ENCODE assay signal across 25 mouse cellular contexts in the genomic region with DNA sequence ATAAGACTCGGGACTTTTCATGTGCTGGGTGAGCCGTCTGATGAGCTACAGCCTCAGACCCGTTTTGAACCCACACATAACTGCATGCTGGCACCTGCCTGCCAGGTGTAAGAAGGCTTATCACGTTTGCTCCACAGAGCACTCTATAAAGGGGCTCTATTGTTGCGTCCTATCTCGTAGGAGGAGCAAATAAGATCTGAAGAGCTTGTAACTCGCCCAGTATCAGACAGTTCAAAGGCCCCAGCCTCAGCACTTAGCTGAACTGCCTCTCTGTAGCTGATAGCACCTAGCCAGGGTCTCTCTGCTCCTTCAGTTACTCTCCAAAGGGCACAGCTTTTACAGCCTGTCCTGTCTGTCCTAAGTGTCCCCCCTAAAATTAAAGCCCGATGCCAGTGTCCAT. TPM values are rescaled to one million over a fixed set of nuclear protein-coding genes. Genes with fewer than 3 reads are reported as not detected.
"Had no signal": no experiment of that assay in that cellular context is flagged by ENCODE, and none has a peak within 500 bp of the region (broad histone marks: within the 10 kb centered on the region; RNA-seq: fewer than 3 reads in every experiment).

No protein-coding gene starts in this region.

- H3K4me1 ChIP-seq: neural tube, embryonic 12.5 days had no signal

- ATAC-seq: liver, postnatal 0 days; lung, postnatal 0 days; midbrain, embryonic 13.5 days; midbrain, embryonic 15.5 days had no signal

- H3K9me3 ChIP-seq: lung, embryonic 15.5 days; midbrain, embryonic 13.5 days; midbrain, embryonic 15.5 days; neural tube, embryonic 12.5 days had no signal

- H3K4me2 ChIP-seq: lung, embryonic 15.5 days; midbrain, embryonic 11.5 days; midbrain, embryonic 13.5 days; midbrain, embryonic 15.5 days; neural tube, embryonic 12.5 days had no signal

- H3K9ac ChIP-seq: liver, postnatal 0 days; lung, embryonic 15.5 days; midbrain, embryonic 13.5 days; midbrain, embryonic 15.5 days; neural tube, embryonic 12.5 days had no signal

- H3K4me3 ChIP-seq: lung, embryonic 15.5 days; megakaryocyte, embryonic 14.5 days; midbrain, embryonic 13.5 days; midbrain, embryonic 15.5 days; neural tube, embryonic 12.5 days had no signal

- DNase-seq: liver, postnatal 0 days; lung, adult 2 months; lung, postnatal 14 days; lung, postnatal 36 days; right cerebral cortex, postnatal 14 days; spleen, adult 18-20 months; thymus, adult 2 months; thymus, postnatal 25 days; thymus, postnatal 4 days had no signal

- H3K36me3 ChIP-seq: lung, embryonic 15.5 days; midbrain, embryonic 13.5 days; midbrain, embryonic 15.5 days; neural tube, embryonic 12.5 days had no signal

- H3K27ac ChIP-seq: lung, embryonic 15.5 days; macrophage; midbrain, embryonic 13.5 days; midbrain, embryonic 15.5 days; neural tube, embryonic 12.5 days had no signal

- H3K27me3 ChIP-seq: lung, embryonic 15.5 days; midbrain, embryonic 15.5 days; neural tube, embryonic 12.5 days had no signal

RNA-seq across cellular contexts. Expression of gene Hnf4a, which starts 23.8 kb away (rescaled TPM):
- total RNA-seq: midbrain, postnatal 0 days; monocyte, adult 5-6 weeks; neutrophil, adult 5-6 weeks had no signal
- polyA plus RNA-seq: macrophage; midbrain, embryonic 11.5 days; midbrain, embryonic 13.5 days; midbrain, embryonic 15.5 days; midbrain, postnatal 0 days; neural tube, embryonic 12.5 days; neural tube, embryonic 14.5 days had no signal

RNA-seq across cellular contexts. Expression of gene R3hdml, which starts 38.3 kb away (rescaled TPM):
- total RNA-seq: megakaryocyte progenitor cell, adult 5-6 weeks; monocyte, adult 5-6 weeks; neutrophil, adult 5-6 weeks had no signal
- polyA plus RNA-seq: liver, postnatal 0 days; lung, adult 2 months; macrophage; midbrain, embryonic 11.5 days; midbrain, embryonic 13.5 days; midbrain, embryonic 15.5 days; neural tube, embryonic 12.5 days; stomach, embryonic 16.5 days; testis, adult 2 months; urinary bladder, adult 2 months had no signal
